Mouse (Mus musculus): Measurements from ENCODE around the gene Wwc2.

DNA sequence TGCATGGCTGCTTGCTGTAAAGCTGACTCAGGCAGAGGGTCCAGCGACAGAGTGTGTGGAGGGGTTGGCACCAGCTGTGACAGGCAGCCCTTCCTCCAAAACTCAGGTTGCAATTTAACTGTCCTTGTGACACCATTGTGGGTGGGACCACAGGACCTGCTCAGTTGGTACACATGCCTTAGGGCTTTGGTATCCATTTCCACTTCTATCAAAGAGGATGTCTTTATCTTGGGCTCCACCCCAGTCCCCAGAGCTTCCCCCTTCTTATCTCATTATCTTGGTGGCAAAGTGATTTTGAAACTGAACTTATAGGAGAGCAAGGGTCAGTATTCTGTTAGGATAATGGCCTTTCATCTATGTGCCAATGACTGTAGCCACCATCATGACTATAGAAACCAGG is 156.8 kb downstream of the Wwc2 start:
- TF ChIP-seq POLR2AphosphoS2 (IDR thresholded peaks at IDR 0.05; ENCODE audit: insufficient read length, low read depth) (no peak), POLR2A (IDR thresholded peaks at IDR 0.05; ENCODE audit: insufficient read length, low read depth) (no peak), MYOG (IDR thresholded peaks at IDR 0.05; ENCODE audit: control insufficient read depth in 1 of 3, insufficient read depth in 1 of 3, insufficient read length in 2 of 3, low read depth in 2 of 3) (no peak), CEBPB (IDR thresholded peaks at IDR 0.05; ENCODE audit: insufficient read depth, poor library complexity, severe bottlenecking) (no peak), TCF3 (IDR thresholded peaks at IDR 0.05; ENCODE audit: insufficient read length, low read depth) (no peak), USF1 (IDR thresholded peaks at IDR 0.05; ENCODE audit: low read depth) (no peak)

Data from myocyte (in vitro differentiated cells).